Mouse (Mus musculus): ENCODE data around the gene Nek6. TPM values are rescaled to one million over a fixed set of nuclear protein-coding genes. Genes with fewer than 3 reads are reported as not detected.

Nek6 gene
- polyA plus RNA-seq, 1 experiment from 2014 or later = 47.6 TPM

DNA sequence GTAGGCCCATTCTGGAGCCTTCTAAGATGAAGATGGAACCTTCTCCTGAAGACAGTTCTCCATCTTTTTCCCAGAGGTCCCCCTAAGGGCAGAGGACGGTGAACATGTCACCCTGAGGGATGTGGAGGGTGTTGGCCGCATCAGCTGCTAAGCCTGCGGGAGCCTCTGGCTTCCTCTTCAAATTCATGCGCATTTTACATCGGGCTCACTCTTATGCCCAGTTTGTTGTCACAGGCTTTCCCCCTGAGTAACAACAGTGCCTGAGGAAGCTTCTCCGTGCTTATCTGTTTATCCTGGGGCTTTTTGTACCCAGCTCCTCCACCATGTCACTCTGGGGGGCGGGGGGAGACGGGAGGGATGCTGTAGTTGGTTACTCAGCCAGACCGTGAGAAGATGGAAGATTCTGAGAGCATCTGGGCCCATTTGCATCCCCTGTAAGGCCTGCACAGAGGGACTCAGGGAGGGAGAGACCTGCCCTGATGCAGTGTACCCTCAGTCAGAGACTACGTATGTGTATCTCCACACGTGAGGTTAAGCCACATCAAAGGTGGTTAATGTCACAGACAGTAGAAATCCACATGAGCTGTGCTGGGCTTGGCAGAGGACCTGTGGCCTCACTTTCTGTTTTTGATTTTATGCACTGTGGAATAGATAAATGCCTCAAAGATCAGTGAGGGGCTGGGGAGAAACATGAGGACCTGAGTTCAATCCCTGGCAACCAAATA lies 36.5 kb downstream of the Nek6 start:
- H3K27me3 ChIP-seq (ENCODE audit: control insufficient read depth, insufficient read depth, low read depth, low read length) = no peaks in the 10 kb centered on the region
- H3K9ac ChIP-seq (ENCODE audit: low read depth, low read length) = no peak overlapping the region
- H3K4me3 ChIP-seq (ENCODE audit: low read depth, low read length) = no peak overlapping the region
- H3K4me2 ChIP-seq (ENCODE audit: low read depth, low read length) = no peak overlapping the region
- H3K36me3 ChIP-seq (ENCODE audit: control insufficient read depth, insufficient read depth) = no peaks in the 10 kb centered on the region
- no peaks in the 10 kb centered on the region for H3K9me3 ChIP-seq (replicated peaks; ENCODE audit: control insufficient read depth, low read length)
- peaks cover 21% of the 10 kb centered on the region for H3K4me1 ChIP-seq (ENCODE audit: control insufficient read depth, low read depth, low read length)
- 66% methylated on average over 11 of the region's 11 CpGs for WGBS (ENCODE audit: insufficient replicate concordance)
- no peak overlapping the region for H3K27ac ChIP-seq (ENCODE audit: low read length)
- ATAC-seq (ENCODE audit: low read depth) = no peak

DNA sequence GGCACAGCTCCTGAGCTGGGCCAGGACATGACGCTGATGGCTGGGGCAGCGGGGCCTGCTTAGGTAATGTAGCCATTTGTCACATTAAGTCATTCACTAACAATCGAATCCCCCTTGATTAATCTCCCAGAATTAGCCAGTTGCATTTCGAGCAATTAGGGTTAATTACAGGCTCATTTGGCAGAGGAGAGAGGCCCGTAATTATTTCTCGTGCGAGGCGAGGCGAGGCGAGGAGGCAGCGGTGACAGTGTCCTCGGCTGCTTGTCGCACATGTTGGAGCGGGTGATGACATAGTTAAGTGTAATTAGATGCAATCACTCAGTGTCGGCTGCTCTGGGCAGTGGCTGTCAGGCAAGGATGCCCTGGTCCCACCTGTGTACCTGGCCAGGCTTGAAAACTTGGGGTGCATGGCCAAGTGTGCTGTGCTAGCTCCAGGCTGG lies 40.6 kb downstream of the Nek6 start:
- 84% methylated on average over 15 of the region's 15 CpGs for WGBS (ENCODE audit: insufficient replicate concordance)
- no peak for ATAC-seq (ENCODE audit: low read depth)
- Histone ChIP-seq H3K36me3 (ENCODE audit: control insufficient read depth, insufficient read depth) (peaks cover 3% of the 10 kb centered on the region; the same call in 1 of the 2 replicates), H3K27me3 (ENCODE audit: control insufficient read depth, insufficient read depth, low read depth, low read length) (no peaks in the 10 kb centered on the region), H3K27ac (ENCODE audit: low read length) (no peak overlapping the region), H3K4me2 (ENCODE audit: low read depth, low read length) (no peak overlapping the region), H3K4me3 (ENCODE audit: low read depth, low read length) (no peak overlapping the region), H3K4me1 (ENCODE audit: control insufficient read depth, low read depth, low read length) (no peaks in the 10 kb centered on the region), H3K9ac (ENCODE audit: low read depth, low read length) (no peak overlapping the region), H3K9me3 (replicated peaks; ENCODE audit: control insufficient read depth, low read length) (no peaks in the 10 kb centered on the region)

DNA sequence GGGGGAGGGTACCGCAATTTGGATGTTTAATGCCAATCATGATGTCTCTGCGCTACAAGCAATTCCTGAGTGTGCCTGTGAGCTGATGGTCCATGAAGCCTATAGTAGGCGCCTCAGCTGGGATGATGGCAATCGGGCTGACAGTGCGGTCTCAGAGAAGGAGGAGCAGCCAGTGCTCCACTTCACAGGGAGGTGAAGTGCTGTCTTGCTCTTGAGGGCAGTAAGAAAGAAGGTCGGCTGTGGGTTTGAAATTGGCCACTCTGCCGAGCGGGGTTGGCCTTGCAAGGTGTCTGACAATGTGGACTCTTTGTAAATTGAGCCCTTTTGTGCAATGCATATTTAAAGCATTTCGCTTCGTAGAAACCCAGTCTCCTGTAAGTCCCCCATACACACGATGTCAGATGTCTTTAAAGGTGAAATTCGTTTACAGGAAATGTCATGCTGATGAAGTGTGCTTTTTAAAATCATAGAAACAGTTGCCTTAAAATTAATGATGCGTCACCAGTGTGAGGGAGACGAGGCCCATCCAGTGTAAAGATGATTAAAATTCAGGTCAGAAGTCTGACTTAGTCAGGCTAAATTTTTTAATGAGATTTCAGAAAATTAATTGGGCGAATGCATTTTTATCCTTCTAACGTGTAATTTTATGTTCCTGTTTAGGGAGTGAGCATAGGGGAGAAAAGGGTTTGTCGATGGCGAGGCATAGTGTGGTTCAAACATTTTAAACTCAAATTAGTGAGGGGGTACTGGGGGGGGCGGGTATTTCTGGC lies 43.0 kb downstream of the Nek6 start:
- 71% methylated on average over 19 of the region's 19 CpGs for WGBS (ENCODE audit: insufficient replicate concordance)

DNA sequence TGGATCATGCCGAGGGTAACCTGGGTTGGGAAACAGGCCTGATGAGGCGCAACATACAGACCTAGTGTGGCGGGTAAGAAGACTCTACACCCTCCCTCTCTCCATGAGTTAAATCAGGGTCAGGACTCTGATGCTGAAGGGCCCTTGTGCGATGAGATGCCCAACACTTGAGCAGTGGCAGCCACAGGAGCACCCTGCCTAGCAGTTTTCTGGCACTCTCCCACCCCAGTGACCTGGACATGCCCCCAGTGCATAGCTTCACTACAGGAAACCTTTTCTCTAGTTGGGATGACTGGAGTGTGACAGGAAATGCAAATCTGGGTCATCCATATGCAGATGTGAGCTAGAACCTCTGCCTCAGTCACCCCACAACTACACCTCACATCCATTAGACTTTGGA lies 44.2 kb downstream of the Nek6 start:
- no peak for ATAC-seq (ENCODE audit: low read depth)
- 81% methylated on average over 4 of the region's 4 CpGs for WGBS (ENCODE audit: insufficient replicate concordance)

More for the DNA sequence above, 43.0 kb downstream of the Nek6 start:
- Histone ChIP-seq H3K27ac (ENCODE audit: low read length) (no peak overlapping the region), H3K27me3 (ENCODE audit: control insufficient read depth, insufficient read depth, low read depth, low read length) (no peaks in the 10 kb centered on the region), H3K9ac (ENCODE audit: low read depth, low read length) (no peak overlapping the region), H3K4me2 (ENCODE audit: low read depth, low read length) (no peak overlapping the region), H3K9me3 (replicated peaks; ENCODE audit: control insufficient read depth, low read length) (no peaks in the 10 kb centered on the region), H3K4me1 (ENCODE audit: control insufficient read depth, low read depth, low read length) (no peaks in the 10 kb centered on the region), H3K4me3 (ENCODE audit: low read depth, low read length) (no peak overlapping the region), H3K36me3 (ENCODE audit: control insufficient read depth, insufficient read depth) (peaks cover 3% of the 10 kb centered on the region; the same call in 1 of the 2 replicates)
- ATAC-seq (ENCODE audit: low read depth) = no peak

DNA sequence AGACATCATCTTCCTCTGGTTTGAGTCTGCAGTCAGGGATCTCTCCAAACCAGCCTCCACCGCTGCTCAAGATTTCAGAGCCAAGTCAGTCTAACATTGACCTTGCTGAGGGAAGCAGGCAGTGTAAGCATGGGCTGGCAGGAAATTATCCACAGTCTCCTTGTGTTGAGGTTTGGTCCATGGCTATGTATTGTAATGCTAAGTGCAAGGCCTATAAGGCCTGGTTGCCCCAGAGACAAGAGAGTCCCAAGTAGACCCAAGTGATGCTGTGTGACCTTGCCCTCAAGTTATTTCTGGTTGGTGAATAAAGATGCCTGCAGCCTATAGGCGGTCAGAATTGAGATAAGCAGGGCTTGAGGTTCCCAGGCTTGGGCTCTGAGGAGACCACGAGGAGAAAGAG lies 45.3 kb downstream of the Nek6 start:
- Histone ChIP-seq H3K4me3 (ENCODE audit: low read depth, low read length) (no peak overlapping the region), H3K9ac (ENCODE audit: low read depth, low read length) (no peak overlapping the region), H3K4me2 (ENCODE audit: low read depth, low read length) (no peak overlapping the region), H3K27ac (ENCODE audit: low read length) (no peak overlapping the region), H3K36me3 (ENCODE audit: control insufficient read depth, insufficient read depth) (peaks cover 3% of the 10 kb centered on the region), H3K9me3 (replicated peaks; ENCODE audit: control insufficient read depth, low read length) (no peaks in the 10 kb centered on the region), H3K4me1 (ENCODE audit: control insufficient read depth, low read depth, low read length) (no peaks in the 10 kb centered on the region), H3K27me3 (ENCODE audit: control insufficient read depth, insufficient read depth, low read depth, low read length) (no peaks in the 10 kb centered on the region)
- 55% methylated on average over 3 of the region's 3 CpGs for WGBS (ENCODE audit: insufficient replicate concordance)
- ATAC-seq (ENCODE audit: low read depth) = no peak

More for the DNA sequence above, 44.2 kb downstream of the Nek6 start:
- Histone ChIP-seq H3K4me2 (ENCODE audit: low read depth, low read length) (no peak overlapping the region), H3K36me3 (ENCODE audit: control insufficient read depth, insufficient read depth) (peaks cover 3% of the 10 kb centered on the region), H3K27ac (ENCODE audit: low read length) (no peak overlapping the region), H3K27me3 (ENCODE audit: control insufficient read depth, insufficient read depth, low read depth, low read length) (no peaks in the 10 kb centered on the region), H3K9ac (ENCODE audit: low read depth, low read length) (no peak overlapping the region), H3K4me1 (ENCODE audit: control insufficient read depth, low read depth, low read length) (no peaks in the 10 kb centered on the region), H3K4me3 (ENCODE audit: low read depth, low read length) (no peak overlapping the region), H3K9me3 (replicated peaks; ENCODE audit: control insufficient read depth, low read length) (no peaks in the 10 kb centered on the region)

DNA sequence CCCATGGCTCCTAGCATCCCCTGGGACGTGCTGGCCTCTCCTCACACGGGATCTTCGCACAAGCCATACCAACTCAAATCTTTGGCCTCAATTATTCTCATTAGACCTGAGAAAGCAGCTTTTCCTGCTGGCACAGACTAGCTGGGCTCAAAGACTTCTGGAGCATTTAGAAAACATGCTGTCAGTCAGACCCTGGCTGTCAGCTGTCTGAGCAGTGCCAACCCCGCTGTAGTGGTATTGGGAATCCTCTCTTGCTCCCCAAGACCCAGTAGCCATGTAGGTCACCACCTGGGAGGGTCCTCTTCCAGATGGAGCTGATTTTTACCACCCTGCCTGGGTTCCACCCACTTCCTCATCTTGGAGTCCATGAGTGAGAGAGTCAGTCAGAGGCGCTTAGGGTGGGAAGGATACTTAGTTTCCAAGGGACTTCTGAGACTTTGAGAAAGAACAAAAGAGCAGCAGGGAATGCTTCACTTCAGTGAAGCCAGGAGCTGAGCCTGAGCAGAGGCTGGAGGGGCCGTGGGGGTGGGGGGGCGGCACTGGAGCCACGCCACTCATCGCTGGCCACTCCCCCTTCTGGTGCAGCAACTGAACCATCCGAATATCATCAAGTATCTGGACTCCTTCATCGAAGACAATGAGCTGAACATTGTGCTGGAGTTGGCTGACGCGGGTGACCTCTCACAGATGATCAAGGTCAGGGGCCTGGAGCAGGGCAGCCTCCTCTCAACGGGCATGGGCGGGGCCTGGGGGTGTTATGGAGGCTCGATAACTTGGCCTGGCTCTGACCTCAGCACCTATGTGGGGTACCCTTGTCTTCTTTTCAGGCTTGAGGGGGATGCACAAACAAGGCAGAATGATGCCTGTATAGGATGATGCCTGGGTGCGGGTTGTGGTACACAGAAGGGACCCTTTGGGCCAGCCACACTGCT lies 49.1 kb downstream of the Nek6 start:
- no peak for ATAC-seq (ENCODE audit: low read depth)
- H3K4me3 ChIP-seq (ENCODE audit: low read depth, low read length) = no peak overlapping the region
- WGBS (ENCODE audit: insufficient replicate concordance) = 75% methylated on average over 17 of the region's 17 CpGs

DNA sequence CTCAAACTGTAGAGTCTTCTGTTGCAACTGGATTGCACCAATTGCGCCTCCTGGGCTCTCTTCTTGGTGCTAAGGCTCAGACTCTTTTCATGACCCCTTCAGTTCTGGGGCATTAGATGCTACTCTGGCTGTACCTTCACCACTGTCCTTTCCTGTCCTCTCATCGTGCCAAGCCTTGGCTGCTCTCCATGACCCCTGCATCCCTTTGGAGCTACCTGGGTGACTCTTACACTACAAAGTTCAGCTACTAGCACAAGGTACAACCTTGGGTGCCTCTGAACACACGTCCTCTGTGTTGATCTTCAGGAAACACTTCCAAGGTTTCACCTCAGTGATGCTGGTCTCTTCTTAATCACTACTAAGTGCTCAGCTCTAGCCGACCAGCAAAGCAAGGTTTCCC lies 51.2 kb downstream of the Nek6 start:
- Histone ChIP-seq H3K4me1 (ENCODE audit: control insufficient read depth, low read depth, low read length) (no peaks in the 10 kb centered on the region), H3K27ac (ENCODE audit: low read length) (no peak overlapping the region), H3K27me3 (ENCODE audit: control insufficient read depth, insufficient read depth, low read depth, low read length) (no peaks in the 10 kb centered on the region), H3K36me3 (ENCODE audit: control insufficient read depth, insufficient read depth) (no peaks in the 10 kb centered on the region; the same call in 1 of the 2 replicates), H3K4me3 (ENCODE audit: low read depth, low read length) (no peak overlapping the region), H3K4me2 (ENCODE audit: low read depth, low read length) (no peak overlapping the region), H3K9ac (ENCODE audit: low read depth, low read length) (no peak overlapping the region), H3K9me3 (replicated peaks; ENCODE audit: control insufficient read depth, low read length) (no peaks in the 10 kb centered on the region)
- WGBS (ENCODE audit: insufficient replicate concordance) = 67% methylated on average over 4 of the region's 4 CpGs
- no peak for ATAC-seq (ENCODE audit: low read depth)

More for the DNA sequence above, 49.1 kb downstream of the Nek6 start:
- H3K4me1 ChIP-seq (ENCODE audit: control insufficient read depth, low read depth, low read length) = no peaks in the 10 kb centered on the region
- no peak overlapping the region for H3K9ac ChIP-seq (ENCODE audit: low read depth, low read length)
- no peak overlapping the region for H3K4me2 ChIP-seq (ENCODE audit: low read depth, low read length)
- H3K27me3 ChIP-seq (ENCODE audit: control insufficient read depth, insufficient read depth, low read depth, low read length) = no peaks in the 10 kb centered on the region
- no peak overlapping the region for H3K27ac ChIP-seq (ENCODE audit: low read length)
- no peaks in the 10 kb centered on the region for H3K9me3 ChIP-seq (replicated peaks; ENCODE audit: control insufficient read depth, low read length)
- peaks cover 3% of the 10 kb centered on the region for H3K36me3 ChIP-seq (ENCODE audit: control insufficient read depth, insufficient read depth)

DNA sequence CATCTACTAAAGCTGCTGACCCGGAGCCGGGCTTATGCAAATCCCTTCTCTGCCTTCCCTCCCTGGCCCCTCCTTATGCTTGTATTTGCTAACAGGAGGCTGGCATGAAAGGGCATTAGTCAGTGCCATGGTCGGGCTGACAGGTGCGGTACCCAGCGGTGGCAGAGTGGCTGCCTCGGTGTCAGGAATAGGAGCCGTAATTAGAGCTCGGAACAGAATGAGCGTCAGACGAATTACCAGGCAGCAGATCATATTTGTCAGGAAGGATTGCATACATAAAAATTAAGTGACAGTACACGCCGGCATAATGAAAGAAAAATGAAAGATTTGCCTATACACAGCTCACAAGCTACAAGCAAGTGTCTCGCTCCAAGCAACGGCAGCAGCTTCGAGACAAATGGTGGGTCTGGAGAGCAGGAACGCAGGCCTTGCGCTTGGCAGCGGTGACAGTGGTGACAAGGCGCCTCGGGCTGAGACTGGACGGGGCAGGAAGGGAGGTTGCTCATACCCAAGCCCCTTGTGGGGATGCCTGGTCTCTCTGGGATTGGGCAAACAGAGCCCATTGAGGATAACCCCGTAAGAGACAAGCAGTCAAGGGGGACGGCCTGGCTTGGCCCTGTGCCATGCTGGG lies 60.6 kb downstream of the Nek6 start:
- Histone ChIP-seq H3K36me3 (ENCODE audit: control insufficient read depth, insufficient read depth) (peaks cover 3% of the 10 kb centered on the region), H3K27me3 (ENCODE audit: control insufficient read depth, insufficient read depth, low read depth, low read length) (no peaks in the 10 kb centered on the region), H3K27ac (ENCODE audit: low read length) (no peak overlapping the region), H3K4me1 (ENCODE audit: control insufficient read depth, low read depth, low read length) (no peaks in the 10 kb centered on the region), H3K9ac (ENCODE audit: low read depth, low read length) (no peak overlapping the region), H3K9me3 (replicated peaks; ENCODE audit: control insufficient read depth, low read length) (no peaks in the 10 kb centered on the region), H3K4me3 (ENCODE audit: low read depth, low read length) (no peak overlapping the region), H3K4me2 (ENCODE audit: low read depth, low read length) (no peak overlapping the region)
- 85% methylated on average over 23 of the region's 23 CpGs for WGBS (ENCODE audit: insufficient replicate concordance)
- ATAC-seq (ENCODE audit: low read depth) = no peak
